Mouse (Mus musculus) Muller cell, postnatal 12 days (primary cell): ENCODE results near the gene Ptges3l.
"Not testable (repeated sequence)": the region's sequence is repeated elsewhere in the genome, so short reads cannot be mapped to it uniquely, and the experiment has no call there.

ENCODE experiments used
- DNase-seq: peaks from one replicate; pipeline ENCODE4 v3.0.0-alpha.2; 2015; ENCODE audit errors: inconsistent ontology term

Gene Ptges3l

DNA sequence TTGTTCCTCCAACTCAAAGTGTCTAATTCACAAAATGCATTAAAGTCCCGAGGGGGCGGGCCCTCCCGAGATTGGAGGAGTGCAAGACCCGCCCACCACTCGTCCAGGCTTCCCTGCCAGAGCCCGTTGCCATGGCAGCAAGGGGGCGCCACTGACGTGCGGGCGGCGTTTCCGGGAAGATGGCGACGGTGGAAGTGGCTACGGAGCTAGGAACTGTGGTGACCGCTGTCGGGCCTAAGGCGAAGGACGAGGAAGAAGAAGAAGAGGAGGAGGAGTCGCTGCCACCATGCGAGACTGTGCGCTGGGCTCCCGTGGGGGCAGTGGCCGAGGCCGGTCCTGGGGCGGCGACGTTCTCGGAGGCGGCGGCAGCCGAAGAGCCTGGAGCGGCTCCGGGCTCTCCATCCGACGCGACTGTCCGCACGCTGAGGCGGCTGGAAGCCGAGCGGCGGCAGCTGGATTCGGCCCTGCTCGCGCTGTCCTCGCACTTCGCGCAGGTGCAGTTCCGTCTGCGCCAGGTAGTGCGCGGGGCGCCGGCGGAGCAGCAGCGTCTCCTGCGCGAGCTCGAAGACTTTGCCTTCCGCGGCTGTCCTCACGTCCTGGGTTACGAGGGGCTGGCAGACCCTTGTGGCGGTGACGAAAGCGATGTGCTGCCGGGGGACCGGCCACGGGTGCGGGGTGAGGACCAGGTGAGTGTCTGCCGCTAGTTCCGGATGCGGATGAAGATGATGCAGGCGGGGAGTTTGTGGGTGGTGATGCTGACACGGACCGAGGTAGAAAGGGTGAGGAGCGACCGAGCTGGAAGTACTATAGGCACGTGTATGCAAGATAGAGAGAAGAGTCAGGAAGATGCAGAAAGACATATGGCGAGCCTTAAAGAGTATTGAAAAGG is at the start of gene Ptges3l, which contains the start of gene Rundc1:
Ptges3l (minus strand) TSS at position 409 of the 889 bp plus-strand sequence.
Rundc1 (plus strand) TSS at position 161 of the 889 bp plus-strand sequence.
- DNase-seq: peak; percentile 98

GRCm38 (mm10) chr11:101474298-101474697 is 49.2 kb upstream of the Ptges3l start:
- no peak for DNase-seq

DNA sequence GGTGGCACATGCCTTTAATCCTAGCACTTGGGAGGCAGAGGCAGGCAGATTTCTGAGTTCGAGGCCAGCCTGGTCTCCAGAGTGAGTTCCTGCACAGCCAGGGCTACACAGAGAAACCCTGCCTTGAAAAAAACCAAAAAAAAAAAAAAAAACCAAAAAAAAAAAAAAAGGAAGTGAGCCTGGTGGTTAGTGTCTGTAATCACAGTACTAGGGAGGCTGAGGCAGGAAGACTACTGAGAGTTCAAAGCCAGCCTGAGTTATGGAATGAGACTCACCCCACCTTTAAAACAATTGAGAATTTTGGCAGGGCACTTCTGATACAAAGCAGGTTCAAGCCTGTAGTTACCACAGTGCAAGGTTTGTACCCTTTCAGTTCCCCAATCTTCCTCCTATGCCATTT is 48.6 kb upstream of the Ptges3l start:
- not testable (repeated sequence) for DNase-seq

DNA sequence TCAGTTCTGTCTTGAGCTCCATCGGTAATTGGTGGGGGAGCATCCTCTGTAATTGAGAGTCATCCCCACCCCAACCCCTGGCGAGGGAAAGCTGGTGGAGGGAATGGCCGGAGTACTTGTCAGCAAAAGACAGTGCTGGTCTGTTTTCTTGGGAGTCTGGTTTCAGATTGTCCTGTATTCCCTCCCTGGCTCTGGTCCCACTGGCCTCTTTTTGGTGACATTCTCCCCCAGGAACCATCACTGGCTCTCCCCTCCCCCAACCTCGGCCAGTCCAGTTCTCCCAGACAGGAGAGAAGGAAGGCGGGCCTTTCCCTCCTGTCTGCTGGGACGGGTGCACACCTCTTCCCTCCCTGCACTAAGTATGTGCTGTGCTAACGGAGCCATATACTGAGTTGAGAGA is 47.2 kb upstream of the Ptges3l start:
- no peak for DNase-seq

GRCm38 (mm10) chr11:101471926-101472325 is 46.8 kb upstream of the Ptges3l start:
- DNase-seq: no peak

DNA sequence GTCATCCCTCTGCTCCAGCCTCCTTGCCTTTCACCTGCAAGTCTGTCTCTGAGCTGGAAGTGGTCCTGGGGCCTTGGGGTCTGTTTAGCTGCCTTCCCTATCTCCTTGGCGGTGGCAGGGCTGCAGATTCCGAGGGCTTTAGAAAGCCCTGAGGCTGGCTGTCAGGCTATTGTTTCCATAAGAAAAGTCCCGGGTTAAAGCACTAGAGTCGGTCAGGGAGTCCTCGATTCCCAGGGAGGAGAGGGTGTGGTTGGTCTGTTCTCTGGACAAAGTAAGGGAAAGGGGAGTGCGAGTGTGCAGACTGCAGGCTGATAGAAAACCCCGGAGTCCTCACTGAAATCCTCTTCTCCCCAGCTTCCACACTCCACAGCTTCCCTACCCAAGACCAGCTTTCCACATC is 45.1 kb upstream of the Ptges3l start:
- DNase-seq: no peak

GRCm38 (mm10) chr11:101469155-101469554 is 44.0 kb upstream of the Ptges3l start:
- no peak for DNase-seq

DNA sequence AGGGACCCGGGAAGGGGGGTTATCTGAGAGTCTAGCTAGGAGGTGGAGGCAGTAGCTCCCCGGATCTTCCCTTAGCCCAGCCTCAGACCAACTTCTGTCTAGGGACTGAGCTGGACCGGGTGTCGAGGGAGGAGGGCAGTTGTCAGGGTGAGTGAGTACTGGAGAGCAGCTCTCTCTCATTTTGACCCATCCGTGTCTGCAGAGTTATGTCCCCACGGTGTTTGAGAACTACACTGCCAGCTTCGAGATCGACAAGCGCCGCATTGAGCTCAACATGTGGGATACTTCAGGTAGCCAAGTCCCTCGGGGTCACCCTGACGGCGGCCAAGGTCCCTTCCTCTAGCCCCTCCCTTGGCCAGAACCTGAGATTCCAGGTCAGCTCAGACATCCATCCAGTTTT is 43.6 kb upstream of the Ptges3l start:
- DNase-seq: no peak

- no peak for DNase-seq
Observed at GRCm38 (mm10) chr11:101468263-101468688, 43.1 kb upstream of the Ptges3l start.

- peak; percentile 92 for DNase-seq
Observed at GRCm38 (mm10) chr11:101467477-101468262, 42.5 kb upstream of the Ptges3l start.

DNA sequence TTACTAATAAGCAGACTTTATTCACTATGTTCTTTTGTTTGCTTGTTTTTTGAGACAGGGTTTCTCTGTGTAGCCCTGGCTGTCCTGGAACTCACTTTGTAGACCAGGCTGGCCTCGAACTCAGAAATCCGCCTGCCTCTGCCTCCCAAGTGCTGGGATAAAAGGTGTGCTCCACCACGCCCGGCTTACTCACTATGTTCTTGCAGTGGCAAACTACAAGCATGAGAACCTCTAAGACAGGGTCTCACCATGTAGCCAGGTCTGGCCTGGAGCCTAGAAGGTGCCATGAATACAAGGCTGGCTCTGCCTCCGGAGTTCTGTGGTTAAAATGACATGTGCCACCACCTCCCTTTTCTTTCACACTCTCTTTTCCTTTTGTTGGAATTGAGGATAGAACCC is 41.4 kb upstream of the Ptges3l start:
- not testable (repeated sequence) for DNase-seq

DNA sequence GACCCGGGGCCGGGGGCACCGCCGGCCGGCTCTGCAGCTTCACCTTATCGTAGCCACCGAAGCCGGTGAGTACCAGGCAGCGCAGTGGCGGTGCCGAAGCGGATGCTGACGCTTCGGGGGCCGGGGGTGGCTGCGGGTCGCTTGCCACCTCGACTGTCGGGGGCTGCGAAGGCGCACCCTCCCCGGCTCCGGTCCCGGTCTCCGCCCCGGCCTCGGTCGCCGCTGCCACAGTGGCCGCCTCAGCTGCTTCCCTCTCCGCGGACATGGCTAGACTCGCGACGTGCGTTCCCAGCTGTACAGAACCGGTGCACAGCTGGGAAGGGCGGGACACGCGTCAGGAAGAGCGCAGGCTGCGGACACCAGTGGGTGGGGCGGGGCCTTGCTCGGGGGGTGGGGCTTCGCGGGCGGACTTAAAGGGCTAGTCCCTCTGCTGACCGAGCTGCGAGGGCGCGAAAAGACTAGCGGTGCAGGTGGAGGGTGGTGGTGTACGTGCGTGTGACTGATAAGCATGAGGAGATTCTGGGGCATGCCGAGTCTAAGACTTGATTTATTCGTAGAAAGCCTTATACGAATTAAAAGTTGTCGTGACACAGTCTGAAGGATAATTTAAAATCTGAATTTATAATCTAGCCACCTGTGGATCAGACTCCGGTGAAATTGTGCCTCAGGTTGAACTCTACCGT is 40.9 kb upstream of the Ptges3l start, which contains the start of gene Vat1:
Vat1 (minus strand) TSS at position 362 of the 683 bp plus-strand sequence.
- peak; percentile 83 for DNase-seq

GRCm38 (mm10) chr11:101465101-101465868 is 40.2 kb upstream of the Ptges3l start:
- DNase-seq: peak; percentile 86

DNA sequence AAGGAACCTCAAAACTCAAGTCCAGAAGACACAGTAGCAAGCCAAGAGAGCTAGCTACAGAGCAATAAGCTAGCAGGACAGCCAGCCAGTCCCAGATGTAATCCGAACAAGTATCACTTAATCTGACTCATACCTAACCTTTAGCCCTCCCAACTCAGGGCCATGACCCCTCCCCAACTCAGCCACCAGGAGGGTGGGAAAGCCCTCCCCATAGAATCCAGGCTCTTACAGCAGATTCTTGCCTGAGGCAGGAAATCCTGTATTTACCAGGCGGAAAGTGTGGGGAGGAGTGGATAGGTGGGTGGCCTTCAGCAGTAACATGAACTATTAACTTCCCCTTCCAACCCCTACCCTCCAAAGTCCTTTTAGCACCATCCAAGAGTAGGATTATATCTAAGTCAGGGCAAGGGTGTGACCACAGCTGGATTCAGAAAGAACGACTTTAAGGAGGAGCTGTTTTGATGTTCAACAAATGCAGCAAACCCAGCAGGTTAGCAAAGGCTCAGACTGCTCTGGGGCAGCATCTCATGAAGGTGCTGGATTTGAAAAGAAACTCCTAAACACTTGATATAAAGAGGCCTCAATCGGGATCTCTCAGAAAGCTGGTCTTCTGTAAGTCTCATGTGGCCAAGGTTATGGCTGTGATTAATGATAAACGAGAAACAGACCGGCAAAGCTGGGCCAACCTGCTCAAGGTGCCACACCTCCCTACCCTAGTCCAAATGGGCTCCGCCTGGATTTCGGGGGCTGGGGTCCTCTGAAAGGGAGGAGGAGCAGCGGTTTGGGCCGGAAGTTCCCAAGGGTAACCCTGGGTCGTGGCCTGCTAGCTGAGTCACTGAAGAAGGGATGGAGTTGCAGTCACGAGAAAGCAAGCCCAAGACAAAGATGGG is 39.3 kb upstream of the Ptges3l start, which contains the start of gene Rnd2:
Rnd2 (plus strand) TSS at position 789 of the 890 bp plus-strand sequence.
- DNase-seq: no peak

DNA sequence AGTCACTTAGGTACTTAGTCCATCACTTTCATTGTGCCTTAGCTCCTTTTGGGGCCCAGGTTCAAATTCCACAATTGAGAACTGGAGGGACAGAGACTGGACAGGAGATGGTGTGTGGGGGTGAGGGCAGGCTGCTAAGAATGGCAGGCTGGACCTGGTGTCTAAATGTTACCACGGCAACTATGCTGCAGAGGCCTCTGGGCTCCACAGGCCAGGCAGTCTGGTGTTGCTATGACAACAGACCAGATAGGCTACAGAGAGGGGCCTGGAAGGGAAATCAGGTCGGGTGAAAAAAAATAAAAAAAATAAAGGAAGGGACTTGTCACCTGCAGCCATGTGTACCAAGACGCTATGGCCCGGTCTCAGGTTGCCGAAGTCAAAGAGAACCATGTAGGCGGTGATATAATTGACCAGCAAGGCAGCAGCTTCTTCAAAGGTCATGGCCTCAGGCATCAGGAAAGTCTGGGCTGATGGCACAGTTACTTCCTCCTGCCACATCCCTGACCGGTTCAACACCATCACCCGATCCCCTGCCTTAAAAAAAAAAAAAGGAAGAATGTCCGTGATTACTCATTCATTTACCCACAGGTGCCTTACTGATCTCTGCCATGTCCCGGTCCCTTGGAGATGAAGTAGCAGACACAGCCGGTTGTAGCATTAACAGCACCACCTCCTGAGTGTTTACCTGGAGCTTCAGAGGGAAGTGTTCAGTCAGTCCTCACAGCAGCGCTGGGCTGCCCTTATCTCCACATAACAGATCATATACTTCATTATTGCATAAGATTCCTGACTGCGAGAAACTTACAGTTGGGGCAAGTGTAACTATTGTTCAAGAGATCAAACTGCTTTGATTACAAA is 37.7 kb upstream of the Ptges3l start:
- DNase-seq: no peak

DNA sequence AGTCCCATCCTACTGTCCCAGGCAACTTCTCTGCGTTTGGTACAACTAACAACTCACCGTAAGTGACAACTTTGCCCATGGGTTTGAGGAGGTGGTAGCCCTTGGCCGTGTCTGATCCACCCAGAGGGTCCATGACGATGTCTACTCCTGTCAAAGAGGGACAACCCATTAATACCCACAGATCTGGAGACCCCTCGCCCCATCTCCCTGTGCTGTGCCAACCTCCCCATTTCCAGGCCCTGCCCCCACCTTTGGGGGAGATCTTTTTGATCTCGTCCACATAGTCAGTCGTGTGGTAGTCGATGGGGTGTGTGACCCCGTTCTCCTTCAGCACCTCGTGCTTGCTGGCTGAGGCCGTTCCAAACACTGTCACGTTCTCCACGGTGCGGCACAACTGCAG is 37.0 kb upstream of the Ptges3l start:
- DNase-seq: no peak

DNA sequence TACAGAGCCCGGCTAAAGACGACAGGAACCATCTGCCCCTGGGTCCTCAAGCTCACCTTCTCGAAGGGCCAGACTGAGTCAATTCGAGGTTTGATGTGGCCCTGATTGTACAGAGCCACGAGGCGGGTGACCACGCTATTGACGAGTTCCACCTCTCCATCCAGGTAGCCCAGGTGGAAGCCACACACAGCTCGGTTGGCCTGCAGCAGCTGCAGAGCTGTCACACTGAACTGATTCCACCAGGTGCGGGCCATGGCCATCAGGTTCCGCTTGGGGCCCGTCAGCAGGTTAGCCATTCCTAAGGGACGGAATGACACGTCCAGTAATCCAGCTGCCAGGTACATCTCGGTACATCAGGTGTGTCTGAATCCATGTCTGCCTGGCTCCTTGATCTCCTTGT is 35.2 kb upstream of the Ptges3l start:
- DNase-seq: no peak

- DNase-seq: no peak
Observed at GRCm38 (mm10) chr11:101459716-101460115, 34.6 kb upstream of the Ptges3l start.

- no peak for DNase-seq
Observed at GRCm38 (mm10) chr11:101458217-101458616, 33.1 kb upstream of the Ptges3l start.
